Mouse (Mus musculus): ENCODE measurements around the gene Lyrm4. TPM values are rescaled to one million over a fixed set of nuclear protein-coding genes. Genes with fewer than 3 reads are reported as not detected.

Gene Lyrm4
- total and polyA plus RNA-seq, 3 experiments, result 22.6 to 25.4 TPM; not detected in 1

GRCm38 (mm10) chr13:36129360-36130054 lies 12.2 kb upstream of the Lyrm4 start:
- peaks cover 2 to 11% of the 10 kb centered on the region in 2 experiments for H3K4me1 ChIP-seq (ENCODE audit: control insufficient read depth in 1 of 2, insufficient read depth in 2 of 2, low read length in 2 of 2)
- H3K9ac ChIP-seq (ENCODE audit: control insufficient read depth, low read depth, low read length, poor library complexity, severe bottlenecking), result no peak overlapping the region
- H3K27me3 ChIP-seq (ENCODE audit: control insufficient read depth in 1 of 2, insufficient read depth in 2 of 2, low read length in 2 of 2), result no peaks in the 10 kb centered on the region
- TF ChIP-seq UBTF (IDR thresholded peaks at IDR 0.05; ENCODE audit: borderline replicate concordance, insufficient read depth, low read depth, low read length), result no peak
- no peak for TF ChIP-seq TBP (IDR thresholded peaks at IDR 0.05; ENCODE audit: low read depth, low read length)
- TF ChIP-seq NELFE (IDR thresholded peaks at IDR 0.05; ENCODE audit: low read depth, low read length), result no peak
- no peak for TF ChIP-seq ZMIZ1 (IDR thresholded peaks at IDR 0.05; ENCODE audit: low read depth, low read length)
- TF ChIP-seq GABPA (IDR thresholded peaks at IDR 0.05; ENCODE audit: low read depth, low read length), result no peak
- TF ChIP-seq CTCF (IDR thresholded peaks at IDR 0.05 in 2 of 3, conservative IDR thresholded peaks at IDR 0.05 in 1 of 3; ENCODE audit: control insufficient read depth in 1 of 3, insufficient read depth in 1 of 3, low read depth in 2 of 3, low read length in 3 of 3, poor library complexity in 1 of 3, severe bottlenecking in 1 of 3), result no peak
- no peak for TF ChIP-seq RCOR1 (IDR thresholded peaks at IDR 0.05; ENCODE audit: low read depth, low read length)
- no peak for TF ChIP-seq KAT2A (conservative IDR thresholded peaks at IDR 0.05; ENCODE audit: low read depth, low read length)
- TF ChIP-seq MXI1 (IDR thresholded peaks at IDR 0.05; ENCODE audit: low read depth, low read length), result no peak
- TF ChIP-seq EP300 (IDR thresholded peaks at IDR 0.05; ENCODE audit: low read depth in 1 of 2, low read length in 2 of 2), result no peak
- no peaks in the 10 kb centered on the region for H3K9me3 ChIP-seq (replicated peaks; ENCODE audit: insufficient read depth, low read length)
- H3K36me3 ChIP-seq (ENCODE audit: control insufficient read depth in 1 of 2, insufficient read depth in 2 of 2, low read length in 2 of 2), result peaks cover 0 to 12% of the 10 kb centered on the region in 2 experiments; a peak in 2 of 4 replicates
- DNase-seq (ENCODE audit: low read depth, low spot score), result no peak
- H3K27ac ChIP-seq (ENCODE audit: control insufficient read depth, low read depth, low read length), result no peak overlapping the region
- H3K4me3 ChIP-seq (ENCODE audit: control insufficient read depth in 1 of 2, insufficient read depth in 1 of 2, low read depth in 2 of 2, low read length in 2 of 2), result no peak overlapping the region
- H3K79me2 ChIP-seq (ENCODE audit: control insufficient read depth, insufficient read depth, low read length, poor library complexity), result no peaks in the 10 kb centered on the region

GRCm38 (mm10) chr13:36120606-36121005 lies 3.3 kb upstream of the Lyrm4 start:
- Histone ChIP-seq H3K36me3 (ENCODE audit: control insufficient read depth in 1 of 2, insufficient read depth in 2 of 2, low read length in 2 of 2) (peaks cover 0 to 19% of the 10 kb centered on the region in 2 experiments; a peak in 2 of 4 replicates), H3K4me1 (ENCODE audit: control insufficient read depth in 1 of 2, insufficient read depth in 2 of 2, low read length in 2 of 2) (peaks cover 9 to 16% of the 10 kb centered on the region in 2 experiments), H3K9me3 (replicated peaks; ENCODE audit: insufficient read depth, low read length) (no peaks in the 10 kb centered on the region), H3K9ac (ENCODE audit: control insufficient read depth, low read depth, low read length, poor library complexity, severe bottlenecking) (no peak overlapping the region), H3K4me3 (ENCODE audit: control insufficient read depth in 1 of 2, insufficient read depth in 1 of 2, low read depth in 2 of 2, low read length in 2 of 2) (no peak overlapping the region), H3K27me3 (ENCODE audit: control insufficient read depth in 1 of 2, insufficient read depth in 2 of 2, low read length in 2 of 2) (no peaks in the 10 kb centered on the region), H3K79me2 (ENCODE audit: control insufficient read depth, insufficient read depth, low read length, poor library complexity) (peaks cover 11% of the 10 kb centered on the region), H3K27ac (ENCODE audit: control insufficient read depth, low read depth, low read length) (no peak overlapping the region)
- TF ChIP-seq CHD2 (IDR thresholded peaks at IDR 0.05; ENCODE audit: low read length), result no peak
- TF ChIP-seq ZKSCAN1 (IDR thresholded peaks at IDR 0.05; ENCODE audit: low read depth, low read length), result 0 out of 2 replicates have a peak, but pooled peaks have one; percentile 18
- peak; percentile 95 for TF ChIP-seq ZNF384 (IDR thresholded peaks at IDR 0.05; ENCODE audit: low read depth, low read length)
- DNase-seq (ENCODE audit: low read depth, low spot score), result peak; percentile 51

- TF ChIP-seq TCF12 (IDR thresholded peaks at IDR 0.05; ENCODE audit: low read depth, low read length) (no peak), RAD21 (IDR thresholded peaks at IDR 0.05; ENCODE audit: low read depth, low read length) (peak; percentile 9), SMC3 (IDR thresholded peaks at IDR 0.05; ENCODE audit: low read depth, low read length) (peak; percentile 60), EP300 (IDR thresholded peaks at IDR 0.05; ENCODE audit: low read depth in 1 of 2, low read length in 2 of 2) (no peak), CTCF (IDR thresholded peaks at IDR 0.05 in 2 of 3, conservative IDR thresholded peaks at IDR 0.05 in 1 of 3; ENCODE audit: control insufficient read depth in 1 of 3, insufficient read depth in 1 of 3, low read depth in 2 of 3, low read length in 3 of 3, poor library complexity in 1 of 3, severe bottlenecking in 1 of 3) (peak; percentile 33 to 56 (median 51); a peak in 5 of 6 replicates), SIN3A (IDR thresholded peaks at IDR 0.05; ENCODE audit: low read length) (no peak), UBTF (IDR thresholded peaks at IDR 0.05; ENCODE audit: borderline replicate concordance, insufficient read depth, low read depth, low read length) (no peak)
- Histone ChIP-seq H3K9me3 (replicated peaks; ENCODE audit: insufficient read depth, low read length) (no peaks in the 10 kb centered on the region), H3K9ac (ENCODE audit: control insufficient read depth, low read depth, low read length, poor library complexity, severe bottlenecking) (0 out of 2 replicates have a peak overlapping the region, but pooled peaks have one; percentile 0), H3K36me3 (ENCODE audit: control insufficient read depth in 1 of 2, insufficient read depth in 2 of 2, low read length in 2 of 2) (peaks cover 0 to 27% of the 10 kb centered on the region in 2 experiments; a peak in 2 of 4 replicates), H3K79me2 (ENCODE audit: control insufficient read depth, insufficient read depth, low read length, poor library complexity) (peaks cover 14% of the 10 kb centered on the region), H3K27ac (ENCODE audit: control insufficient read depth, low read depth, low read length) (no peak overlapping the region), H3K4me1 (ENCODE audit: control insufficient read depth in 1 of 2, insufficient read depth in 2 of 2, low read length in 2 of 2) (peaks cover 9 to 20% of the 10 kb centered on the region in 2 experiments), H3K27me3 (ENCODE audit: control insufficient read depth in 1 of 2, insufficient read depth in 2 of 2, low read length in 2 of 2) (no peaks in the 10 kb centered on the region), H3K4me3 (ENCODE audit: control insufficient read depth in 1 of 2, insufficient read depth in 1 of 2, low read depth in 2 of 2, low read length in 2 of 2) (no peak overlapping the region)
- peak; percentile 56 for DNase-seq (ENCODE audit: low read depth, low spot score)
These were observed 2.4 kb upstream of the Lyrm4 start for GRCm38 (mm10) chr13:36119684-36120083.
